11 mouse cellular contexts compared by ENCODE assay signal in genomic region chr2:164521841-164522240, GRCm38 (mm10). TPM values are rescaled to one million over a fixed set of nuclear protein-coding genes. Genes with fewer than 3 reads are reported as not detected.
DNase-seq lines count a peak whose midpoint lies in the region; TF ChIP-seq lines count a peak whose summit lies in the region.
"Had no signal": no experiment of that assay in that cellular context is flagged by ENCODE, and none has a peak within 500 bp of the region (broad histone marks: within the 10 kb centered on the region; RNA-seq: fewer than 3 reads in every experiment).

No protein-coding gene starts in this region.

- no peak overlapping the region for H3K27ac ChIP-seq in bone marrow macrophage, adult 2 months (ENCODE audit: insufficient read depth, low read depth, low read length)

- no peaks in the 10 kb centered on the region for H3K4me1 ChIP-seq in lung, adult 2 months (ENCODE audit: control insufficient read depth, insufficient read depth, low read length)
- peaks cover 25% of the 10 kb centered on the region for H3K4me1 ChIP-seq in bone marrow macrophage, adult 2 months (ENCODE audit: control insufficient read depth, insufficient read depth, low read length)

- TF ChIP-seq CTCF in lung, adult 2 months (IDR thresholded peaks at IDR 0.05; ENCODE audit: insufficient read depth, low read length), result no peak
- no peak for TF ChIP-seq CTCF in bone marrow macrophage, adult 2 months (IDR thresholded peaks at IDR 0.05; ENCODE audit: low read depth, low read length)

- H3K4me3 ChIP-seq in lung, adult 2 months (replicated peaks; ENCODE audit: extremely low read depth, low read depth, low read length), result no peak overlapping the region
- H3K4me3 ChIP-seq in bone marrow macrophage, adult 2 months (ENCODE audit: insufficient read depth, low read length), result peak overlapping the region; percentile 14

- TF ChIP-seq POLR2A in lung, adult 2 months (IDR thresholded peaks at IDR 0.05; ENCODE audit: borderline replicate concordance, extremely low read depth, low read depth, low read length), result no peak
- no peak for TF ChIP-seq POLR2A in bone marrow macrophage, adult 2 months (IDR thresholded peaks at IDR 0.05; ENCODE audit: borderline replicate concordance, low read depth, low read length)

- WGBS in lung, adult 2 months, result 13% methylated on average over 11 of the region's 11 CpGs

- DNase-seq in lung, adult 2 months, result peak; percentile 39
- no peak for DNase-seq in lung, postnatal 10 days
- peak; percentile 67 for DNase-seq in lung, postnatal 36 days
- DNase-seq in thymus, postnatal 25 days, result peak; percentile 58
- DNase-seq in cerebellum, postnatal 14 days, result no peak
- no peak for DNase-seq in heart, adult 8-10 months (ENCODE audit: low spot score)
- no peak for DNase-seq in testis, postnatal 14 days (ENCODE audit: low spot score)
- DNase-seq: embryo, embryonic 11 days had no signal

RNA-seq across cellular contexts. Expression of gene Pigt, which starts 24.5 kb away (rescaled TPM):
- polyA plus RNA-seq in lung, adult 2 months (2012; rRNA removed), result 93.8 and 104 TPM in 2 replicates
- polyA plus RNA-seq in bone marrow macrophage, adult 2 months (2012; ENCODE audit: insufficient read depth, insufficient read length, missing spikeins), result 58.5 and 80.9 TPM in 2 replicates
- 10 to 100 TPM; 32.0 to 34.8 (median 33.9) TPM for total RNA-seq in heart, adult 8-10 months (2022)

RNA-seq across cellular contexts. Expression of gene Dbndd2, which starts 35.9 kb away (rescaled TPM):
- 52.6 and 72.9 TPM in 2 replicates for polyA plus RNA-seq in lung, adult 2 months (2012; rRNA removed)
- 67.6 and 75.8 TPM in 2 replicates for polyA plus RNA-seq in bone marrow macrophage, adult 2 months (2012; ENCODE audit: insufficient read depth, insufficient read length, missing spikeins)
- 10 to 100 TPM; 11.3 to 15.0 (median 12.6) TPM for total RNA-seq in heart, adult 8-10 months (2022)

RNA-seq across cellular contexts. Expression of gene Wfdc2, which starts 40.4 kb away (rescaled TPM):
- 1,286 and 1,630 TPM in 2 replicates for polyA plus RNA-seq in lung, adult 2 months (2012; rRNA removed)
- polyA plus RNA-seq in bone marrow macrophage, adult 2 months (2012; ENCODE audit: insufficient read depth, insufficient read length, missing spikeins), result not detected in 2 replicates
- 1 to 10 TPM in 3 of 4 experiments, under 1 TPM in 1; 0.73 to 3.1 (median 2.1) TPM for total RNA-seq in heart, adult 8-10 months (2022)

RNA-seq across cellular contexts. Expression of gene Trp53tg5, which starts 48.3 kb away (rescaled TPM):
- not detected in 2 replicates for polyA plus RNA-seq in lung, adult 2 months (2012; rRNA removed)
- polyA plus RNA-seq in bone marrow macrophage, adult 2 months (2012; ENCODE audit: insufficient read depth, insufficient read length, missing spikeins), result not detected in 2 replicates
- not detected for total RNA-seq in heart, adult 8-10 months (2022)
- polyA plus RNA-seq: limb, embryonic 11.5 days; stomach, embryonic 14.5 days had no signal

RNA-seq across cellular contexts. Expression of gene Spint3, which starts 51.4 kb away (rescaled TPM):
- not detected in 2 replicates for polyA plus RNA-seq in lung, adult 2 months (2012; rRNA removed)
- not detected in 2 replicates for polyA plus RNA-seq in bone marrow macrophage, adult 2 months (2012; ENCODE audit: insufficient read depth, insufficient read length, missing spikeins)
- total RNA-seq in heart, adult 8-10 months (2022), result not detected
- polyA plus RNA-seq: limb, embryonic 11.5 days; stomach, embryonic 14.5 days had no signal

Comparison
In these comparisons a context has a peak if more than half of its experiments do, and no peak if none do; other contexts are left out.
1. DNase-seq: peak in lung, adult 2 months (single experiment), lung, postnatal 36 days (single experiment) and thymus, postnatal 25 days (single experiment); none in lung, postnatal 10 days (single experiment), cerebellum, postnatal 14 days (0 of 2), heart, adult 8-10 months (single experiment) and testis, postnatal 14 days (single experiment).
2. RNA of gene Wfdc2, which starts 40.4 kb away (polyA plus RNA-seq): 1,286 to 1,630 TPM in lung, adult 2 months; not detected in bone marrow macrophage, adult 2 months; every median in the first group is over 1,000 times any median in the second.